Mouse (Mus musculus) CD8-positive naive resting alpha-beta T cell, adult 2 months (primary cell): Measurements from ENCODE around the gene Tph1.
"Not testable (repeated sequence)": the region's sequence is repeated elsewhere in the genome, so short reads cannot be mapped to it uniquely, and the experiment has no call there.

Experiments
- DNase-seq, 2 experiments: peaks; one replicate each; pipeline ENCODE4 v3.0.0; 2022; ENCODE audit warnings: low read depth in 2 of 2, low spot score in 2 of 2

Gene Tph1

DNA sequence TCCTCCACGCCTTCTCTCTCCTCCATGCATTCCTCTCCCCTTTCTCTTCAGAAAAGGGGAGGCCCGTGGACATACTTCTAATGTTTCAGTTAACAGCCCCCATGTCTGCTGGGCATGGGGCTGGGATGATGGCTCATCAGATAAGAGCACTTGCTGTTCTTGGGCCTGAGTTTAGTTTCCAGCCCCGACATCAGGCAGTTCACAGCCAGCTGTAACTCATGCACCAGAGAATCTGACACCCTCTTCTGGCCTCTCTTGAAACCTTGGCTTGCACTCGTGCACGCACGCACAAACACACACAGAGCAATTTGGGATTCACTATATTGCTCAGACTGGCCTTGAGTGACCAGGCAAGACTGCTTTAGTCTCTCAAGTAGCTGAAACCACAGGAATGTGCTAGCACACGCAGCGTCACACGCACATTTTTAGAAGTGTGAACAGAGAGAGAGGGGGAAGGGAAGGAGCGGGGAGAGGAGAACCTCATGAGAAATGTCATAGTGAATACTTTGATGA, at the start of gene Tph1:
TSS of gene Tph1 (minus strand) at position 378 of the 513 bp plus-strand sequence.
- DNase-seq: no peak

DNA sequence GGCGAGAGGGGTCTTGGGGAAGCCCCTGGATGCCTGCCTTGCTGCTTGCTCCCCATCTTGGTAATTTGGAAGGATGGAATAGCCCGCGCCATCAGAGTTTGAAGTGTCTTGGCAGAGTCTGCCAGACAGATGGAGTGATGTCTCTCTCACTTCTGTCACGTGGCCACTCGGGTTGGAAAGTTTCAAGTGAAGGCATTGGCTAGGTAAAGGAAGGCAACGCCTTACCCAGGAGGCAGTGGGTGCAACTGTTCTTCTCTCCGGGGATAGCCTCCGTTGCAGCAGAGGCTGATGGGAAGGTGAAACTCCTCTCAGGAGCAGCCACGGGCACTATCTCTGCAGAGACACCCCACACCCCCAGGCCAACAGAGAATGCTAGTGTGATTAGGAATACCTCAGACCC, 48.1 kb upstream of the Tph1 start:
- DNase-seq: no peak

DNA sequence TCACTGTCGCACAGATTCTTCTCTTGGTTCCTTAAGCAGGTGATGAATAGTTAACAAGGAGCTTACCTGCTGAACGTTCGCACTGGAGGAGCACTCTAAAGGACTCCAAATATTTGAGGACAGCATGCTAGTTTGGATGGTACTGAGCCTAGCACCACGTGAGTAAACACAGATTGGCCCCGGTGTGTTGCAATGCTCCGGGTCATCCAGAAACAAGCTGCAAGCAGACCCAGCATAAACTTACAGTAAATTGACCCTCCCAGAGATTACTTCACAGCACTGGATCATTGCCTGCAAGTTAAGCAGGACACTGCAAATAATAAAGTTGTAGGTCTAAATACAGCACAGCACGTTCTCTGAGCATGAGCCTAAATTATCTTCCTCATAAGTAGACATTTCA, 47.2 kb upstream of the Tph1 start:
- DNase-seq: no peak

DNA sequence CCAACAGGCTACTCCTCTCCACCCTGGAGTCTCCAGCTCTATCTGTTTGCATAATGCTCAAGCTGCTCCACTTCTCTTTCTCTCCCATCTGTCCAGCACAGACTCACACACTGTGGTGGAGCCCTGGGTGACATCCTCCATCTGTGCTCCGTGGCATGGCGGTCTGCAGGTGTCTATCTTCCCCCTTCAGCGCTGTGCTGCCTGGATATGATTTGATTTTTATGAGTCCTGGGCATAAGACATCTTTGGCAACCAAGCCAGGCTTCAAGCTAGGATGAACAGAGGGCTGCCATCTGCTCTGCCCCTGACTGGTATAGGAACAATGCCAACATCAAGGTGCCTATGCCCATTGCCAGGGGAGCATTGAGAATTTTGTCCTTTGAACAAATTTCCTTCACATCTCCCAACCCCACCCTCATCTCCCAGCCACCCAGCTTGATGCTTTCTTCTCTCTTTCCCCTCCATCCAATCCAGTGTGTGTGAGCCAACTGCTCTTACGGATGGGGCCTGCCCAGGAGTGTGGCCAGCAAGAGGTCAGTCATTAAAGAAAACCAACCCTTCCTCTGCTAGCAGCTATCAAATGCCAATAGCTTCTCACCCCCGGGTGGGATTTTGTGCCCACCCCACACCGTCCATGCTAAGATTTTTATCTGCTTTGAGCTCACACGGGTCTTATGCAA, 46.4 kb upstream of the Tph1 start:
- no peak for DNase-seq

DNA sequence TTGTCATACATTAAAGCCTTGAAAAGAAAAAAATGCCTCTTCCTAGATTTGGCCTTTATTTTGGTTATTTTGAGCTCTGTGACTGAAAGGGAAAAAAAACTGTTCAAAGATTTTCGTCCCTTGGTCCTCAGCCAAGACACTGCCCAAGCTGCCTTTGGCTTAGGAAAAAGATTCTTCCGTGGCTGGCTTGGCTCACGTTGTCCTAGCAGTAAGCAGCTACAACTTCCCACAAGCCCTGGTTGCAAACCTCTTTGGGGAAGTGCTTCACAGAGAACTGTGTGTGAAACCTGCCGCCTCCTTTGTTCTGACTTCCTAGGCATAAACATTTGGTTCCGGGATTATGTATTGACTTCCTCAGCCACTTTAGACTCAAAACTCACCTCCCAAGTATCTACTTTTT, 44.6 kb upstream of the Tph1 start:
- no peak for DNase-seq

DNA sequence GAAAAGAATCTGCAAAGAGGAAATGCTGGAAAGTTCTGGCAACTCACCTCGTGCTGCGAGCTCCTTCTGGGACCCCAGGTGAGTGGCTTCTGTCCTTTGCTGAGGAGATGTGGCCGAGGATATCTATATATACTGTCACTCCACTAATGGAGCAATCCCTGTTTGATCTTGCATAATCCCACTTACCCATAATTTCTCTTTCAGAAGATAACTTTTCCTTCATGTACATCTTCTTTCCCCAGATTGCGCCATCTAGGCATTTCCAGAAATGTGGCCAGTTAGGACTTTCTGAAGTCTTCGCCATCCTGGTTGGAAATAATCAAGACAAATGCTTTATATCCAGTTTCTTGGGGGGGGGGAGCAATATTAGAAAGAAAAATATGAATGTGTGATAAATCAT, 43.3 kb upstream of the Tph1 start, which contains the start of gene Saa3:
TSS of gene Saa3 (minus strand) at position 101 of the 400 bp plus-strand sequence.
- DNase-seq: no peak

DNA sequence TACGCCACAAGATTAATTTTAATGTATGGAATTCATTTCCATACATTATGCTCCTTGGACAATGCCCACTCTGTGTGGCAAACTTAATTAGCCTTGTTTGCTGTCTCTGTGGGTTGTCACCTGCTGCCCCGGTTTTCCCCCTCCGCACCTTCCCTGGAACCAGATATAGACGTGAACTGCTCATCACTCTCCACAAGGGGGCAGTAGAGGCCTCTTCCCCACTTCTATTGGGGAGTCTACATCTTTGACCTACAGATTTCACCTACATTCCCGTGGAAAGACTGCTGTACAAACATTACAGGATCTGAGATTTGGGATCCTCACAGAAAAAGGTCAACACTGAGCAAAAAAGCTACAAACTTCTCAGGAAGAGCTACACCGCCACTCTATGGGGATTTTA, 42.2 kb upstream of the Tph1 start:
- peak; percentile 53 to 63 for DNase-seq

DNA sequence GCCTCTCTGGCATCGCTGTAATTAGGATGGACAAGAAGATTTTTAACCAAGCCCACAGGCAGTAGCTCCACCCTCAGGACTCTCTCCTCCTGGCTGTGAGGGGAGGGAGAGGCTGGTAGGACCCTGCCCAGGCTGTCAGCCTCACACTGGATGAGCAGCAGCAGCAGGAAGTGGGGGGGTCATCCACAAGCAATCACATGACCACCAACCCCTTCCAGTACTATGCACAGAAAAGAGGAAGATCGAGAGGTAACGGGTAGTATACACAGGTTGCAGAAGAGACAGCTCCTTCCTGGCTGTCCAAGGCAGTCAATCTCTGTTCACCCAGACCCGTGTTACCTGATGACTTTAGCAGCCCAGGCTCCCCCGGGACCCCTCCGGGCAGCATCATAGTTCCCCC, 39.9 kb upstream of the Tph1 start:
- DNase-seq: no peak

DNA sequence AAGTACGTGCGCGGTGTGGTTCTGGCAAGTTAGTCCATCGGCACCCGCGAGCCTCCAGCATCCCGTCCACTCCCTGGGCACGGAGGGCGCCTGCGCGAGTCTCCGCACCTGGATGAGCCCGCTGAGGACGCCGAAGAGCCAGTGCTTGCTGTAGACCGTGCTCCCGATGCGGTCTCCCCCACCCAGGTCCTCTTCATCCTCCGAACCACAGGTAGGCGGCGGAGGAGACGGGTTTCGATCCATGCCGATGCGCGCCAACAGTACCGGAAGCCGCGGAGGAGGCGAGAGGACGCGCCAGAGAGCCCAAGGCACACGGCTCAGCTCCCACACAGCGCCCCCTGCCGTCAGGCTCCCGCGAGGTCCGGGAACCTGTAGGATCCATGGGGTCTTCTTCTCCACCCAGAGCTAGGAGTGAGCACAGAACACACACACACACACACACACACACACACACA, 38.1 kb upstream of the Tph1 start, which contains the start of gene Saal1:
TSS of gene Saal1 (minus strand) at position 291 of the 455 bp plus-strand sequence.
- peak; percentile 85 to 88 for DNase-seq

DNA sequence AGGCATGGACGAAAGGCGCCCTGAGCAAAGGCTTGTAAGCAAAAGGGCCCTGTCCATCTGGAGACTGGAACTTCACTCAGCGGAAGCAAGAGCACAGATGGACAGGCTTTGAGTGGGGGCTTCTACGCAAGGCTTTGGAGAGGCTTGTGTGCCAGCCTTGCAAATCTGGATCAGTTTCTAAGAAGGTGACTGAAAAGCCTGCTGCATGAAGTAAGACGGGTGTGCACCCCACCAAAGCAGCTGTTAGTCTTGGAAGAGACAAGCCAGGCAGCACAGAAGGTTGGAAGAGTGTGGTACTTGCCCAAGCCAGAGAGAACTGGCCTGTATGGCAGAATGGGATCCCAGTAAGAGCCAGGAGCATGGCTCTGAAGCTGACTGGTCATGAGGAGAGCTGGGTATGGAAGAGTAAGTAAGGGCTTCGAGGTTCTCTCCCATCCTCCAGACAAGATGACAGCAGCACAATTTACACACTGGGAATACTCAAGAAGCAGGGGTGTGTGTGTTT, 28.2 kb upstream of the Tph1 start:
- no peak for DNase-seq

DNA sequence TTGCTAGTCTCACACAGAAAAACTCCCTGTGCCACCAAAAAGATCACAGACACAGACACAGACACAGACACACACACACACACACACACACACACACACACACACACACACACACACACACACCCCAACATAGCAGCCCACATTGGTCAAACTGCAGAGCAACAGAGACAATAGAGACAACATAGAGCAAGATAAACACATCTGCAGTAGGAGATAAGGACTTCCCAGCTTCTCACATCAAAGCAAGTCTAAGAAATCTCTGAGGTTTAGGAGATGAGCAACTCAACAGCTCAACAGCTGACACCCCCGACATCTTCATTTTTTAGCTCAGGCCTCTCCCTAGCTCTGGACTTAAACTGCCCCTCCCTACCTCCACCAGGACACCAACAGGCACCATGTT, 24.4 kb upstream of the Tph1 start:
- no peak for DNase-seq

DNA sequence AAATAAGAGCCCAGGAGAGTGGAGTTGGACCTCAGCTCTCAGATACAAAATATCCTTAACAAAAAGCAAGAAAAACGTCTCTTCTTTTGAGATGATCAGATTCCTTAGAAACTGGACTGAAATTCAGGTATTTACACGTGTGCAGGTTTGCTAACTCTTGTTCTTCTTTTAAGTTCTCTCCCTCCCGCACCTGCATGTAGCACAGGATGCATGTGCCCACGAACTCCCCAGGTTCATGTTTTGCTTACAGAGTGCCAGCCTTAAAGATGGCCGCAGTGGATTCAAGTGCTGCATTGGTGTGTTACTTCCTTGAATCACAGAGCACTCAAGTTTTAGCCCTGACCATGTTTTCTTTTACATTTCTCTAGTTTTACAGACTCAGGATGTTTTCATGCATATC, 14.5 kb upstream of the Tph1 start:
- DNase-seq: no peak

DNA sequence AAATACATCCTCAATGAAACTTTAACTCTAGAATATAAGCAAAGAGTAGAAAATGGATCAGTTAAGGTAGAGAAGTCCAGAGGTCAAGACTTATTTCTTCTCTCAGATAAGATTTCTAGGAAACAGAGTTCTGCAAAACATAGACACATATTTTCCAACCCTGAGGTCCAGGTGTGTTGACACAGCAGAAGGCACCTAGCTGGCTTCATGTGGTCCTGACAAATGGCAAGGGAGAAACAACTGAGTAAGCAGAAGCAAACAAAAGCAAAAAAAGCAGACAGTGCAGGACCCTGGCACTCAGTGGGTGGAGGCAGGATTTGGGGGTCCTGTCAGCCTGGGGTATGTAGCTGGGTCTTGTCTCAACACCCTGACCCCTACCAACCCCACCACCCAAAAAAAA, 8.4 kb upstream of the Tph1 start:
- DNase-seq: no peak

DNA sequence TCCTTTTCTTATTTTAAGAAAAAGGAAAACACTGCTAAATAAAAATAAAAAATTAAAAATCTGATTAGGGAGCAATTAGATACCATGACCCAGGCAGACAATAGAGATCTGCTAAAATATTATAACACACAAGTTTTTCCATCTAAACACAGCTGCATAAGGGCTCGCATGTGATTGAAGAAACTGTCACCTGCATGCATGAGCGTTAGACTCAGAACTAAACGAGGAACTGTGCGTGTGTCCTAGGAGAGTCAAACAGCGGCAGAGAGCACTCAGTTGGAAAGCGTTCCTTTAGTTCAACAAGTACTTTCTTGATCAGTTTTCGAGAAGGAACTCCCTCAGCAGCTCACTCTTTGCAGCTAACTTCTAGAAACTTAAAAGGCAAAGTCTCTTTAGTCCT, 6.7 kb upstream of the Tph1 start:
- DNase-seq: not testable (repeated sequence)

DNA sequence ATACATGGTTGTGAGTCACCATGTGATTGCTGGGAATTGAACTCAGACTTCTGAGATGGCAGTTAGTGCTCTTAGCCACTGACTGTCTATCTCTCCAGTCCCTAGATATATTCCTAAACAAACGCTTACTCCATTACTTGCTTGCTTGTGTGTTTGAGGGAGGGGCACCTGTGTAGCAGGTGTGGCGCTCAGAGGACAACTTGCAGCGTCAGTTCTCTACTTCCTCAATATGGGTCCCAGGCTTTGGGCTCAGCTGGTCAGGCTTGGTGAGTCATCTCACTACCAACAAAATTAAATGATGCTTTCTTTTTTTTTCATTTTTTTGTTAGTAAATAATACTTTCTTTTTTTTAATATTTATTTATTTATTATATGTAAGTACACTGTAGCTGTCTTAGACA, 6.1 kb upstream of the Tph1 start:
- DNase-seq: no peak

DNA sequence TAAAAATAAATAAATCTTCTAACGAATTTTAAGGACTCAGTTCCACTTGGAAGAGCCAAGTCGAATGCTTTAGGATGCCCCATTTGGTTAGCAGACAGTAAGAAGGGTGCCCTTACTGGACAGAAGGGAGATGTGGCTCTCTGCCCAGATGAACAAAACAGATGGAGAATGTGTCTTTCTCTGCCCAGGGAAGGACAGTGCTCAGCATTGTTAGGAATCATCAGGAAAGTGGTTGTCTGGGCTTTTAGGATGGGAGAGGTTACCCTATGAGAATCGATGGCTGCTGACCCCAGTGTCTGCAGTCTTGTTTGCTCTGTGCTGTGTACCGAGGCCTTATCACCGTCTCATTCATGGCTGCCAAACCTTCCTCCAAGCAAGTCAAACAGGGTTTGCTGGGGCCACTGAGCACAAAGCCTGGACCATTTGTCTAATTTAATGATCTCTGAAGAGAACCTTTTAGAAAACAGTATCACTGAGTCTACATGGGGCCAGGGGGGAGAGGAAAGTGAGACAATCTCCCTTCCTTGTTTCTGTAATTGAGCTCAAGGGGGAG, 4.5 kb upstream of the Tph1 start:
- no peak for DNase-seq

DNA sequence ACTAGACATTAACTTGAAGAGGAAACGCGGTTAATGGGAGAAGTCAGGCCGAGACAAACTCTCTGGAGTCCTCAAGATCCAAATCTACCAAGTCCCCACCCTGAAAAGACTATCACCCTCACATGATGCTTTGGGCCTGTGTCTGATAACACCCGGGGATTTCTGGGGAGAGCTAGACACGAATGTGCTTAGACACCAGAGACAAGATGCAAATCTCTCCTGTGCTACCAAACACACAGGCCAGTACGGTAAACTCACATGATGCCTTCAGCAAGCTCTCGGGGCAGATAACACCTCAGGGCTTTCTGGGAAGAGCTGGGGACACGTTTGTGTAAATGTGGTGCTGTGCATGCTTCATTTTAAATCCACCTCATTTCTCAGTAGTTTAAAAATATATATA, 3.5 kb upstream of the Tph1 start:
- no peak for DNase-seq

DNA sequence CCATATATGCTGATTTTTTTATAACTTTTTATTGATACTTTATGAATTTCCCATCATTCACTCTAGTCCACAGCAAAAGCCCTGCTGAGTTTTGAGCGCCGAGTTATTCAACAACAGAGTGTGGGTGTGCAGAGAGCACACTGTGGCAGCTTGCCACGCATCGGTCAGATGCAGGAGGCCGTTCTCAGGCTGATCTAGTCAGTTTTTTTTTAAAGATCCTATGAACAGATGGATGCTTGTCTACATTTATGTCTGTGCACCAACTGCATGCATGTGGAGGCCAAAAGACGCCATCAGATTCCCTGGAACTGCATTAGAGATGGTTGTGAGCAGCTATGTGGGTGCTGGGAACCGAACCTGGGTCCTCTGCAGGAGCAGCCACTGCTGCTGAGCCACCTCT, 2.7 kb upstream of the Tph1 start:
- DNase-seq: no peak

DNA sequence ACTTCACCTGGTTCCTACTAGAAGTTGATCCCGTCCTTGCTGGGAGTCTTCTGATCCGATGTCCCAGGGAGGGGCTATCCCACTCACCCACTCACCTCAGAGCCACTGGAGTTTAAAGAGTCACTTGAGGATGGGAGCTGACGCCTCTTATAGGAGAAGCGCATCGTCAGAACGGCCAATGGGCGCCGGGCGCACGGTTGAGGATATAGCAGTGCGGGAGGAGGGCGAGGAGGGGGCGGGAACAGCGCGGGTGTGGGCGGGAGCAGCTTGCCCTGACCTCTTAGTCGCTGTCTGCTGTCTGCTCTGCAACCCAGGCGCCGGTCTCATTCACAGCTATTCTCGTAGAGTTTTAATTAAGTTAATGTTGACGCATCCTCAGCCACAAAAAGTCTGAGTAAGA, 5.1 kb downstream of the Tph1 start:
- DNase-seq: no peak

DNA sequence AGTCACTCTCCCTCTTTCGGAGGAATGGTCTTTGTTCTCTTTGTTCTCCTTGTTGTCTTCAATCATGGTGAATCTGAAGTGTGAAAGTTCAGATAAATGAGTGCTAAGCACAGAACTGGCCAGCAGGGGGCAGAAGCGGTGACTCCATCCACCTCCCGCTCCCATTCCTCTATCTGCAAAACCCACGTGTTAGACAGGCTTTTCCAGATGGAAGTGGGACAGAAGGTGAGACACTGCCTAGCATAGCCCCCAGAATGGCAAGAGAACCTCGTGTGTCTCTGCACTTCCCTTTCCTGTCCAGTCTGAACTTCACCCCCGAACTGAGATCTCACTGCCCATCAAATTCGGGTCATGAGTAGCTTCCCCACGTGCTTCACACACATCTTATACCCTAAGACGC, 7.1 kb downstream of the Tph1 start:
- DNase-seq: no peak

DNA sequence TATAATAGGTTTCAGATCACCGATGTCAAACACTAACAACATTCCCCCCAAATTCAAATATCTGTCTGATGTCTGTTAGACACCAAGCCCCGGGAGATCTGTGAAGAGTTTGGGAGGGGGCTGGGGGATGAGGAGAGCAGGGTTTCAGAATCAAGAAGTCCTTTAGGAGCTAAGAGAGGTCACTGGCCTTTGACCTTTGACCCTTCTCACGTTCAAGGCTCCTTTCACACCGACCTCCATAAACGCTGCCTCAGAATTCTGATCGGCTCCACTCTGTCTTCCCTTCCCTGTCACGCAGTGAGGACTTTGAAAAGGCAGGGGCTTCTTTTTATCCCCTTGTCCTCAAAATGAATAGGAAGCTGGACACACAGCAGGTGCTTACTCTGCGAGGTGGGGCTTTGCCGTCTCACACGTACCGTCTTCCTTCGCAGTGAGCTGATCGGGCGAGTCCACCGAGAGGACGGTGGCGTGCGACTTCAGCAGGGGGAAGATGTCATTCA, 10.7 kb downstream of the Tph1 start:
- no peak for DNase-seq

DNA sequence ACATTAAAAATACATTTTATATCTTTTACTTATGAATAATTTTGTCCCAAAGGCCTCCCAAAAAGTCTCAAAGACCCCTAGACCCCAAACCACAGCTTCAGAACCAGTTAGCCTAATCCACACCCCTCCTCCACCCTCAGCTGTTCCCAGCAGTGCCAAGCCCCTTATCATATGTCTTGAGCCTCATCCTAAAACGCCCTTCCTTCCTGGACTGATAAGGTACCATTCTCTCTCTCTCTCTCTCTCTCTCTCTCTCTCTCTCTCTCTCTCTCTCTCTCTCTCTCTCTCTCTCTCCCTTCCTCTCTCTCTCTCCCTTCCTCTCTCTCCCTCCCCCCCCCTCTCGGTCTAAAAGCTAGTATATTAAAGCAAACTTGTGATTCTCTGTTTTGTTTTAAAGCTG, 20.1 kb downstream of the Tph1 start:
- no peak for DNase-seq
